Mouse (Mus musculus) cerebellum, adult 9-10 months (tissue): ENCODE data around the gene Adrm1.

ENCODE experiments used
- DNase-seq: peaks from one replicate; pipeline ENCODE4 v3.0.0; 2022

Gene Adrm1

GRCm38 (mm10) chr2:180170806-180171521 lies at the start of gene Adrm1:
Gene Adrm1 (plus strand): TSS chr2:180171485.
- peak; percentile 98 for DNase-seq

- no peak for DNase-seq
Observed at GRCm38 (mm10) chr2:180124192-180124591, 47.1 kb upstream of the Adrm1 start.

- no peak for DNase-seq
Observed at GRCm38 (mm10) chr2:180126195-180126594, 45.1 kb upstream of the Adrm1 start.

- DNase-seq = no peak
Observed at GRCm38 (mm10) chr2:180127675-180128074, 43.6 kb upstream of the Adrm1 start.

- DNase-seq = no peak
Observed at GRCm38 (mm10) chr2:180133231-180133630, 38.1 kb upstream of the Adrm1 start.

- DNase-seq = no peak
Observed at GRCm38 (mm10) chr2:180133911-180134310, 37.4 kb upstream of the Adrm1 start.

- DNase-seq = no peak
Observed at GRCm38 (mm10) chr2:180135414-180135813, 35.9 kb upstream of the Adrm1 start.

GRCm38 (mm10) chr2:180146091-180146490 lies 25.2 kb upstream of the Adrm1 start:
- DNase-seq = peak; percentile 81

- DNase-seq = peak; percentile 61
Observed at GRCm38 (mm10) chr2:180147379-180147778, 23.9 kb upstream of the Adrm1 start.

GRCm38 (mm10) chr2:180148551-180148950 lies 22.7 kb upstream of the Adrm1 start:
- peak; percentile 54 for DNase-seq

- DNase-seq = peak; percentile 54
Observed at GRCm38 (mm10) chr2:180154796-180155195, 16.5 kb upstream of the Adrm1 start.

- DNase-seq = no peak
Observed at GRCm38 (mm10) chr2:180158627-180159026, 12.7 kb upstream of the Adrm1 start.

GRCm38 (mm10) chr2:180165855-180166254 lies 5.4 kb upstream of the Adrm1 start:
- DNase-seq = no peak

GRCm38 (mm10) chr2:180166869-180167268 lies 4.4 kb upstream of the Adrm1 start:
- no peak for DNase-seq

GRCm38 (mm10) chr2:180170151-180170805 lies 1.0 kb upstream of the Adrm1 start:
- no peak for DNase-seq

GRCm38 (mm10) chr2:180171522-180172070 lies 311 bp downstream of the Adrm1 start:
- DNase-seq = no peak

GRCm38 (mm10) chr2:180172152-180172551 lies 867 bp downstream of the Adrm1 start:
- DNase-seq = peak; percentile 68

- no peak for DNase-seq
Observed at GRCm38 (mm10) chr2:180173163-180173562, 1.9 kb downstream of the Adrm1 start.

GRCm38 (mm10) chr2:180173711-180174110 lies 2.4 kb downstream of the Adrm1 start:
- peak; percentile 42 for DNase-seq

- DNase-seq = no peak
Observed at GRCm38 (mm10) chr2:180174121-180174520, 2.8 kb downstream of the Adrm1 start.

GRCm38 (mm10) chr2:180175725-180176124 lies 4.4 kb downstream of the Adrm1 start:
- DNase-seq = no peak

GRCm38 (mm10) chr2:180181542-180181941 lies 10.3 kb downstream of the Adrm1 start:
- no peak for DNase-seq

GRCm38 (mm10) chr2:180184011-180184751 lies 12.9 kb downstream of the Adrm1 start:
- no peak for DNase-seq

GRCm38 (mm10) chr2:180184752-180185109 lies 13.4 kb downstream of the Adrm1 start:
- no peak for DNase-seq
